Mouse (Mus musculus) frontal cortex, adult 2 months (tissue): ENCODE results near the gene Fgfr2. TPM values are rescaled to one million over a fixed set of nuclear protein-coding genes. Genes with fewer than 3 reads are reported as not detected.
A peak's percentile ranks its signal among the peaks of the same experiment; 100 is the strongest.

Experiments used
- DNase-seq, 2 experiments: peaks; one replicate each; pipeline ENCODE4 v3.0.0; 2022; ENCODE audit warnings: low spot score in 1 of 2; ENCODE audit errors: extremely low spot score in 1 of 2
- polyA plus RNA-seq: library from polyadenylated mRNA; depleted of rRNA; stranded (reverse); fragments of >200 nt; gene quantifications from 2 replicates; pipeline ENCODE4 v1.2.3, GENCODE M21; 2012

Fgfr2 gene
- polyA plus RNA-seq, 1 experiment, result 69.6 TPM

GRCm38 (mm10) chr7:133012637-133013366 is 110.3 kb downstream of the Fgfr2 start:
- DNase-seq, result peak; percentile 59 to 82

- DNase-seq, result no peak
Measured at GRCm38 (mm10) chr7:133011611-133012010, 111.5 kb downstream of the Fgfr2 start.

DNA sequence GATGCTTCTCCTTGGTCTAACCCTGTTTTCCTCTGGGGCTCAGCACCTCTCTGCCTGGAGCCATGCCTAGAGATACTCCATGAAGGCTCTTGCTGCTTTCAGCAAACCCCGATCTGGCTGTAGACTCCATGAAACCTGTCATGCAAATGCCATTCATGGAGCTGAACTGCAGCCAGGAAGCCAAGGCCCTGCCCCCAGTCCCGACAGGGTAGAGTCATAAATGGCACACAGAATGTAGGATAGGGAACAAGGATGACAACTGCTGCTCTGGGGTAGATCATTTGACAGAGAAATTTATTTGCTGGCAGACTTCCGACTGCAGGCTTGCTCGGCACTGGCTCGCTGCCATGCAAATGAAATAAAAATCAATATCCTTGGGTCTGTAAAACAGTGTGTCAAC is 112.0 kb downstream of the Fgfr2 start:
- DNase-seq, result peak in 1 of 2 experiments; percentile 32

- no peak for DNase-seq
Measured at GRCm38 (mm10) chr7:133010477-133010876, 112.7 kb downstream of the Fgfr2 start.

- no peak for DNase-seq
Measured at GRCm38 (mm10) chr7:133009676-133010075, 113.5 kb downstream of the Fgfr2 start.

GRCm38 (mm10) chr7:133008663-133009062 is 114.5 kb downstream of the Fgfr2 start:
- DNase-seq, result no peak

GRCm38 (mm10) chr7:133007343-133007742 is 115.8 kb downstream of the Fgfr2 start:
- no peak for DNase-seq

DNA sequence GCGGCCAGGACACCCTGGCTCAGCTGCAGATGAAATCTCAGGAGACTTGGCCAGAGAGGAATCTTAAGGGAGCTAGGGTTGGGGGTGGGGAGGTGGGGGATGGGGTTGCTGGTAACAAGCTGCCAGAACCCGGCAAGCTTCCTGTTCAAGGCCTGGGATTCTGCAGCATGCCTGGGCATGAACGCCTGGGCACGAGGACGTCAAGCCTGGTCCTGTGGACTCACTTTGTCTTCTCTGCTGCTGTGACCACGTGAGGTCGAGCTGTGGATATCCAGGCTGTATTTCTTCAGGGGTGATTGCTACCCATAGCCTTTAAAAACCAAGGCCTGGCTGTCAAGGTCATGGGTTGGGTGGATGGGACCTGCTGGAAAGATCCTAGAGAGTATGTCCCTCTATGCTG is 117.4 kb downstream of the Fgfr2 start:
- no peak for DNase-seq

GRCm38 (mm10) chr7:133003421-133003820 is 119.7 kb downstream of the Fgfr2 start:
- peak; percentile 75 to 93 for DNase-seq

GRCm38 (mm10) chr7:133002271-133002670 is 120.9 kb downstream of the Fgfr2 start:
- DNase-seq, result no peak

- no peak for DNase-seq
Measured at GRCm38 (mm10) chr7:133001388-133001787, 121.8 kb downstream of the Fgfr2 start.

- no peak for DNase-seq
Measured at GRCm38 (mm10) chr7:132999061-132999460, 124.1 kb downstream of the Fgfr2 start.

DNA sequence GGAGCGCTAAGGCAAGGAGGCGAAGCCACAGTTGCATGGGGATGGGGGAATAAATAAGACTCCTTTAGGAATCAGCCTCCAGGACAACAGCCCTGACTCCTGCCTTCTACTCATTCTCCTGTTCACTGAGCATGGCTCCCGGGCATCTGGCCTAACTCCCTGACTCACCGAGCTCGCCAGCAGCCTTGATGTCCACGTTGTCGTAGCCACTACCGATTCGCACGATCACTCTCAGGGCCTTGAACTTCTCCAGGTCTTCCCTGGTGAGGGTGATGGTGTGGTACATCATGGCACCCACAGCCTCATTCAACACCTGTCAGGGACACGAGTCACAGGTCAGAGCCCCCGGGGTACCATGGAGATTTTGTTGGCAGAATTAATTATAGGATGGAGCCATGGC is 124.5 kb downstream of the Fgfr2 start:
- DNase-seq, result no peak

GRCm38 (mm10) chr7:132996391-132996790 is 126.8 kb downstream of the Fgfr2 start:
- peak in 1 of 2 experiments; percentile 50 for DNase-seq

GRCm38 (mm10) chr7:132994628-132995191 is 128.4 kb downstream of the Fgfr2 start:
- DNase-seq, result no peak

- DNase-seq, result no peak
Measured at GRCm38 (mm10) chr7:132994120-132994519, 129.0 kb downstream of the Fgfr2 start.

GRCm38 (mm10) chr7:132992967-132993615 is 130.1 kb downstream of the Fgfr2 start:
- no peak for DNase-seq

GRCm38 (mm10) chr7:132991240-132991900 is 131.8 kb downstream of the Fgfr2 start:
- DNase-seq, result no peak

GRCm38 (mm10) chr7:132989839-132990238 is 133.3 kb downstream of the Fgfr2 start:
- no peak for DNase-seq

GRCm38 (mm10) chr7:132982639-132983038 is 140.5 kb downstream of the Fgfr2 start:
- no peak for DNase-seq

DNA sequence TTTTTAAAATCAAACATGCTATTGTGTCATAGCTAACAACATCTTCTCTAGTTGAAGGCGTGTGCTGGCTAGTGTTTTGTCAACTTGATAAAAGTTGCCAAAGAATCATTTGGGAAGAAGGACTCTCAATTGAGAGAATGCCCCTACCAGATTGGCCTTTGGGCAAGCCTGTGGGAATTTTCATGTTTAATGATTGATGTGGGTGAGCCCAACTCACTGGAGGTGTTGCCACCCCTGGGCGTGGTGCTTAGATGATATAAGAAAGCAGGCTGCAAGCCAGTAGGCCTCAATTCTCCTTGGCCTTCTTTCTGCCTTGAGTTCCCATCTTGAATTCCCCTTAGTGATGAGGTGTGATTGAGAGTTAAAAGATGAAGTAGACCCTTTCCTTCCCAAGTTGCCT is 145.2 kb downstream of the Fgfr2 start:
- no peak for DNase-seq
